Mouse (Mus musculus) stomach, postnatal 0 days (tissue): ENCODE data around the gene Tppp2.

Experiments used
- CTCF ChIP-seq: IDR thresholded peaks from 2 replicates; pipeline ENCODE4 v1.5.1; 2016; ENCODE audit warnings: antibody characterized with exemption, low read depth, mild to moderate bottlenecking, moderate library complexity
- EP300 ChIP-seq: optimal IDR thresholded peaks from 2 replicates; pipeline ENCODE3; 2016; ENCODE audit warnings: antibody characterized with exemption

- TF ChIP-seq CTCF: peak; percentile 97
- no peak for TF ChIP-seq EP300
Measured at GRCm38 (mm10) chr14:51902806-51903710, 15.2 kb upstream of the Tppp2 start.
